Mouse (Mus musculus): ENCODE data around the gene AU021092.

GRCm38 (mm10) chr16:5184956-5185355 lies 37.1 kb downstream of the AU021092 start:
- TF ChIP-seq POLR2A (IDR thresholded peaks at IDR 0.05; ENCODE audit: insufficient read depth, low read depth, low read length) (no peak), CTCF (IDR thresholded peaks at IDR 0.05) (no peak), EP300 (IDR thresholded peaks at IDR 0.05; ENCODE audit: insufficient read depth, low read depth, low read length) (no peak)
